Mouse (Mus musculus) liver, postnatal 0 days (tissue): Measurements from ENCODE around the gene E130311K13Rik.

Experiments used
- CTCF ChIP-seq: sonication (generic); IDR thresholded peaks from 2 replicates; pipeline ENCODE4 v1.5.1; 2016; ENCODE audit warnings: antibody characterized with exemption, low read depth
- EP300 ChIP-seq: IDR thresholded peaks from 2 replicates; pipeline ENCODE4 v1.6.1; 2016; ENCODE audit warnings: antibody characterized with exemption, low read depth, mild to moderate bottlenecking

- TF ChIP-seq EP300 (no peak), CTCF (peak; percentile 91)
Observed at GRCm38 (mm10) chr3:63928878-63929859, at the start of gene E130311K13Rik.
